ENCODE assay signal across 8 mouse cellular contexts in genomic region chr5:142816811-142817523, GRCm38 (mm10). TPM values are rescaled to one million over a fixed set of nuclear protein-coding genes. Genes with fewer than 3 reads are reported as not detected.
A peak's percentile ranks its signal among the peaks of the same experiment; 100 is the strongest.
DNase-seq lines count a peak whose midpoint lies in the region; ATAC-seq and TF ChIP-seq lines count a peak whose summit lies in the region.

No protein-coding gene starts in this region.

- peak overlapping the region; percentile 98 for H3K4me2 ChIP-seq in forebrain, embryonic 13.5 days
- peak overlapping the region; percentile 97 for H3K4me2 ChIP-seq in lung, embryonic 14.5 days

- DNase-seq in CD4-positive, CD25-positive, alpha-beta regulatory T cell, adult 2 months (ENCODE audit: low read depth, low spot score) = peak; percentile 63
- peak; percentile 84 for DNase-seq in adrenal gland, postnatal 14 days
- peak; percentile 64 for DNase-seq in heart, postnatal 25 days (ENCODE audit: low spot score)
- DNase-seq in layer of hippocampus, adult 18-20 months (ENCODE audit: low spot score in 2 of 2) = peak; percentile 61 to 79
- DNase-seq in lung, embryonic 14.5 days = peak; percentile 67
- peak; percentile 62 for DNase-seq in retina, postnatal 1 day
- peak; percentile 65 to 69 for DNase-seq in urinary bladder, postnatal 36 days (ENCODE audit: low spot score in 2 of 2)

- under 1% methylated on average over 70 of the region's 71 CpGs for WGBS in forebrain, embryonic 13.5 days
- WGBS in lung, embryonic 14.5 days = under 1% methylated on average over 71 of the region's 71 CpGs

- intact Hi-C loops in heart, postnatal 25 days (cut with DNase I) = no loop called here

- ATAC-seq in forebrain, embryonic 13.5 days = no peak
- no peak for ATAC-seq in lung, embryonic 14.5 days (ENCODE audit: insufficient read depth)

- no peaks in the 10 kb centered on the region for H3K9me3 ChIP-seq in forebrain, embryonic 13.5 days (replicated peaks)
- H3K9me3 ChIP-seq in lung, embryonic 14.5 days (ENCODE audit: low read depth, low read length) = no peaks in the 10 kb centered on the region

- H3K4me1 ChIP-seq in forebrain, embryonic 13.5 days = peaks cover 16% of the 10 kb centered on the region
- peaks cover 11% of the 10 kb centered on the region for H3K4me1 ChIP-seq in lung, embryonic 14.5 days (ENCODE audit: insufficient read depth)

- H3K9ac ChIP-seq in forebrain, embryonic 13.5 days = peak overlapping the region; percentile 100
- H3K9ac ChIP-seq in lung, embryonic 14.5 days = peak overlapping the region; percentile 100

- no peak for TF ChIP-seq CTCF in lung, embryonic 14.5 days (IDR thresholded peaks at IDR 0.05; ENCODE audit: low read depth)

- peaks cover 12% of the 10 kb centered on the region for H3K36me3 ChIP-seq in forebrain, embryonic 13.5 days (ENCODE audit: poor library complexity, severe bottlenecking)
- H3K36me3 ChIP-seq in lung, embryonic 14.5 days (ENCODE audit: insufficient read depth) = peaks cover 16% of the 10 kb centered on the region

- peak overlapping the region; percentile 99 for H3K4me3 ChIP-seq in forebrain, embryonic 13.5 days
- H3K4me3 ChIP-seq in lung, embryonic 14.5 days (ENCODE audit: low read depth, low read length) = peak overlapping the region; percentile 90

- peak overlapping the region; percentile 100 for H3K27ac ChIP-seq in forebrain, embryonic 13.5 days
- H3K27ac ChIP-seq in lung, embryonic 14.5 days (ENCODE audit: low read depth) = peak overlapping the region; percentile 100

- no peaks in the 10 kb centered on the region for H3K27me3 ChIP-seq in forebrain, embryonic 13.5 days
- no peaks in the 10 kb centered on the region for H3K27me3 ChIP-seq in lung, embryonic 14.5 days (ENCODE audit: insufficient read depth, low read length)

RNA-seq across cellular contexts. Expression of gene Tnrc18, which starts 0.5 kb away (rescaled TPM):
- 86.0 and 91.0 TPM in 2 replicates for total RNA-seq in adrenal gland, postnatal 14 days (2021)
- polyA plus RNA-seq in forebrain, embryonic 13.5 days (2015; fragmentation: Nextera tagmentation; extraction: Ambion mirVana) = 34.7 and 35.9 TPM in 2 replicates
- total RNA-seq in heart, postnatal 25 days (2021) = 10 to 100 TPM; 50.5 to 59.1 TPM
- total RNA-seq in layer of hippocampus, adult 18-20 months (2021) = 100 to 1,000 TPM; 135 to 137 TPM
- 38.4 and 40.4 TPM in 2 replicates for polyA plus RNA-seq in lung, embryonic 14.5 days (2014; fragmentation: Nextera tagmentation; extraction: Ambion mirVana)
